Mouse (Mus musculus) bone marrow macrophage, adult 2 months (primary cell): ENCODE results near the gene Irf1. TPM values are rescaled to one million over a fixed set of nuclear protein-coding genes. Genes with fewer than 3 reads are reported as not detected.

ENCODE experiments used
- H3K27ac ChIP-seq: 2 replicates; pipeline ENCODE4 v1.5.1; 2012; ENCODE audit warnings: low read depth, low read length; ENCODE audit not compliant: insufficient read depth
- H3K4me1 ChIP-seq: 2 replicates; pipeline ENCODE4 v1.6.1; 2012; ENCODE audit warnings: low read length; ENCODE audit not compliant: control insufficient read depth, insufficient read depth
- H3K4me3 ChIP-seq: 2 replicates; pipeline ENCODE4 v1.5.1; 2012; ENCODE audit warnings: mild to moderate bottlenecking, low read length, moderate library complexity; ENCODE audit not compliant: insufficient read depth
- CTCF ChIP-seq: IDR thresholded peaks from 2 replicates; pipeline ENCODE4 v1.5.1; 2012; ENCODE audit warnings: low read depth, mild to moderate bottlenecking, low read length, moderate library complexity
- POLR2A ChIP-seq: IDR thresholded peaks from 2 replicates; pipeline ENCODE4 v1.6.1; 2012; ENCODE audit warnings: mild to moderate bottlenecking, low read depth, low read length, borderline replicate concordance
- polyA plus RNA-seq: library from polyadenylated mRNA; stranded (reverse); fragments of >200 nt; gene quantifications from 2 replicates; pipeline ENCODE4 v1.2.4, GENCODE M21; 2012; ENCODE audit not compliant: missing spikeins, insufficient read depth, insufficient read length

The Irf1 gene
- polyA plus RNA-seq, 1 experiment: 89.6 TPM

GRCm38 (mm10) chr11:53804569-53805344 lies 34.9 kb downstream of the Irf1 start:
- no peak overlapping the region for H3K27ac ChIP-seq
- peaks cover 23% of the 10 kb centered on the region for H3K4me1 ChIP-seq
- no peak for TF ChIP-seq POLR2A
- TF ChIP-seq CTCF: no peak
- H3K4me3 ChIP-seq: no peak overlapping the region

GRCm38 (mm10) chr11:53805786-53806185 lies 36.0 kb downstream of the Irf1 start:
- TF ChIP-seq POLR2A: no peak
- no peak for TF ChIP-seq CTCF
- no peak overlapping the region for H3K27ac ChIP-seq
- H3K4me1 ChIP-seq: peaks cover 26% of the 10 kb centered on the region
- no peak overlapping the region for H3K4me3 ChIP-seq

- Histone ChIP-seq H3K4me3 (no peak overlapping the region), H3K4me1 (peaks cover 17% of the 10 kb centered on the region), H3K27ac (no peak overlapping the region)
- TF ChIP-seq CTCF: no peak
- no peak for TF ChIP-seq POLR2A
Measured at GRCm38 (mm10) chr11:53809354-53809753, 39.5 kb downstream of the Irf1 start.

GRCm38 (mm10) chr11:53810156-53810555 lies 40.3 kb downstream of the Irf1 start:
- Histone ChIP-seq H3K4me3 (no peak overlapping the region), H3K27ac (no peak overlapping the region), H3K4me1 (peaks cover 20% of the 10 kb centered on the region)
- TF ChIP-seq POLR2A: no peak
- no peak for TF ChIP-seq CTCF

- no peak overlapping the region for H3K27ac ChIP-seq
- peaks cover 17% of the 10 kb centered on the region for H3K4me1 ChIP-seq
- TF ChIP-seq POLR2A (no peak), CTCF (no peak)
- H3K4me3 ChIP-seq: no peak overlapping the region
Measured at GRCm38 (mm10) chr11:53810749-53811148, 40.9 kb downstream of the Irf1 start.

- Histone ChIP-seq H3K27ac (no peak overlapping the region), H3K4me3 (no peak overlapping the region), H3K4me1 (peaks cover 11% of the 10 kb centered on the region)
- no peak for TF ChIP-seq CTCF
- no peak for TF ChIP-seq POLR2A
Measured at GRCm38 (mm10) chr11:53811312-53811711, 41.5 kb downstream of the Irf1 start.

- no peak overlapping the region for H3K4me3 ChIP-seq
- H3K4me1 ChIP-seq: peaks cover 17% of the 10 kb centered on the region
- no peak overlapping the region for H3K27ac ChIP-seq
- TF ChIP-seq CTCF (no peak), POLR2A (no peak)
Measured at GRCm38 (mm10) chr11:53813001-53813868, 43.4 kb downstream of the Irf1 start.

- H3K27ac ChIP-seq: no peak overlapping the region
- H3K4me1 ChIP-seq: peaks cover 16% of the 10 kb centered on the region
- no peak overlapping the region for H3K4me3 ChIP-seq
- no peak for TF ChIP-seq CTCF
- no peak for TF ChIP-seq POLR2A
Measured at GRCm38 (mm10) chr11:53814810-53815209, 45.0 kb downstream of the Irf1 start.

GRCm38 (mm10) chr11:53816841-53817375 lies 47.1 kb downstream of the Irf1 start:
- peaks cover 21% of the 10 kb centered on the region for H3K4me1 ChIP-seq
- H3K27ac ChIP-seq: no peak overlapping the region
- TF ChIP-seq POLR2A (no peak), CTCF (no peak)
- no peak overlapping the region for H3K4me3 ChIP-seq
